Mouse (Mus musculus): ENCODE data around the gene Lca5l. TPM values are rescaled to one million over a fixed set of nuclear protein-coding genes. Genes with fewer than 3 reads are reported as not detected.

Gene Lca5l
- total RNA-seq (2021), result 1 to 10 TPM in 1 of 2 experiments, under 1 TPM in 1; 0.84 to 1.0 TPM
- long read RNA-seq, experiment 1, partial matches to known transcripts, result 0 of 5 reads
- long read RNA-seq, experiment 1, other reads (novel, unspliced or antisense), result 5 of 5 reads
- long read RNA-seq, experiment 2, partial matches to known transcripts, result 2 of 2 reads
- long read RNA-seq, experiment 2, other reads (novel, unspliced or antisense), result 0 of 2 reads

DNA sequence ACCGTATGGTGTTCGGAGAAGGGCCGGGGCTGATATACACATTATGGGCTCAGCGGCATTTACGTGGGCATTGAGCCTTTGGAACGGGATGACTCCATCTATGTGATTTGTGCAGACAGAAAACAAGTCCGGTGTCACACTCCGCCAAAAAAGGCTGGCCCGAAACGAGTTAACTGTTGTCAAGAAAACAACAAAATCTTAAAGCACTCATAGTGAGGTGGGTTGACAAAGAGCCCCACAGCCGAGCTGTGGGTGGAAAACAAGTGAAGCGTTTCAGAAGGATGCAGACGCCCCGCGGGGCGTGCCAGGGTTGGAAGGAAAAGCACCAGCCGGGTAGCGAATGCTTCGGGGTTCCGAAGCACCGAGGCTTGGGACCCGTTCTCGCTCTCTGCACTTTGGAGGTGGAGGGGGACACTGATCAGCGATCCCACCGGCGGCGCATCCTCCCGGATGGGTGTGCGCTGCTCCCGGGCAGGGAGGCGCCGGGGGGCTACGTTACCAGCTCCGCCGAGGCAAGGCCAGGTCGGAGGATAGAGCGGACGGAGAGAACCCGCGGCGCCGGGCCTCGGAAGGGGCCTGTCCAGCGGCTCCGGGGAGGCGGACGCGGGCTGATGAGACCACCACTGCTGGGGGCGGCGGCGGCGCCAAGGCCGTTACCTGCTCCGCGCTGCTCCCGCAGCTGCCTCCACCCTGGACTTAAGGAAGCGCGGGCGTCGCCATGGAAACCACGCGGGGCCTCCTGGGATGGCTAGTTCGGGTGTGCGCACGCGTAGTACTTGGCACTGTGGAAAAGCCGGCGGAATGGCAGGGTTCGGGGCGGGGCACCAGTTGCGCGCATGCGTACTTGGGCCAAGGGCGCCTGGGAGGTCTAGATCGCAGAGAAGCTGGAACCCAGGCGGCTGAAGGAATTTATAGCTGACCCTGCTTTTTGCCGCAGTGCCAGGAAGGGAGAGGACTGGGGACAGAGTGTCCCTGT, at the start of gene Lca5l:
Gene Lca5l, minus strand, starts transcription at position 741 of the 976 bp plus-strand sequence.
- DNase-seq, result peak; percentile 100
- intact Hi-C loops (cut with DNase I; ENCODE audit: low total_unique reads), result no loop called here

GRCm38 (mm10) chr16:96235366-96235970, 43.4 kb upstream of the Lca5l start, which contains the start of gene B3galt5:
TSS of gene B3galt5 (plus strand) at chr16:96235801.
- no peak for DNase-seq
- intact Hi-C loops (cut with DNase I; ENCODE audit: low total_unique reads), result no loop called here

DNA sequence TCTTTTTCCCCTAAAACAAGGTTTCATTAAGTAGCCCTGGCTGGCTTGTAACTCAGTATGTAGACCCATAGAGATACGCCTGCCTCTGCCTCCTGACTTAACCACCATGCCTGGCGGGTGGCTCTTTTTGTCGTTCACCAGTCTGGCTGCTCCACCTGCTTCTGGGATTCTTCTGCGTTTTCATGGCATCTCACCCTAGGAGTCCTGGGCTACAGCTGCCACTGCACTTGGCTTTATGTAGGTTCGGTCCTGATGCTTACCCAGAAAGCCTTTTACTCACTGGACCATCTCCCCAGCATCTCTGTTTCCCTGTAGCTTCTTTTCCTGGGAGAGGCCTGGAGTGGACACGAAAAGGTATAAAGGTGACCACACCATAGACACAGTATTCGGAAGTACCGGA, 41.9 kb upstream of the Lca5l start:
- intact Hi-C loops (cut with DNase I; ENCODE audit: low total_unique reads), result no loop called here
- DNase-seq, result no peak

DNA sequence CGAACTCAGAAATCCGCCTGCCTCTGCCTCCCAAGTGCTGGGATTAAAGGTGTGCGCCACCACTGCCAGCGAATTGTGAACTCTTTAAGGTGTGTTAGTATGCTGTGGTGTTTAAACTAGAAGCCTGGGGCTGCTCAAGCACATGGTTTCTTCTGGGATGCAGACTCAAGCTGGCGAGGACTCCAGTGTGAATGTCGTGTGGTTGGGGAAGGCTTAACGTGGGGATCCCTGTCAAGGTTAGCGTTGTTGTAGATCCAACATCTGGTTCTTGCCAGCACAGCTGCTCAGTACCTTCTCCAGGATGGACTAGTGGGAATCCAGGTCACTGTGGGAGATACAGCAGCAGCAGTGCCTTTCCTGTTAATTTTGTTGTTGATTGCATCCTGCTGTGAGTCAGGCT, 39.9 kb upstream of the Lca5l start:
- intact Hi-C loops (cut with DNase I; ENCODE audit: low total_unique reads), result loop anchor here (2.0 kb wide), 1 partner anchor 113 kb away; no protein-coding TSS in a partner anchor
- no peak for DNase-seq

- intact Hi-C loops (cut with DNase I; ENCODE audit: low total_unique reads), result loop anchor here (2.0 kb wide), 1 partner anchor 114 kb away; no protein-coding TSS in a partner anchor
- no peak for DNase-seq
Measured at GRCm38 (mm10) chr16:96231251-96231650, 39.2 kb upstream of the Lca5l start.

- DNase-seq, result peak; percentile 70
- intact Hi-C loops (cut with DNase I; ENCODE audit: low total_unique reads), result loop anchor here (2.0 kb wide), 1 partner anchor 114 kb away; no protein-coding TSS in a partner anchor
Measured at GRCm38 (mm10) chr16:96230411-96230810, 38.3 kb upstream of the Lca5l start.

- peak; percentile 13 for DNase-seq
- intact Hi-C loops (cut with DNase I; ENCODE audit: low total_unique reads), result no loop called here
Measured at GRCm38 (mm10) chr16:96229044-96229555, 37.0 kb upstream of the Lca5l start.

DNA sequence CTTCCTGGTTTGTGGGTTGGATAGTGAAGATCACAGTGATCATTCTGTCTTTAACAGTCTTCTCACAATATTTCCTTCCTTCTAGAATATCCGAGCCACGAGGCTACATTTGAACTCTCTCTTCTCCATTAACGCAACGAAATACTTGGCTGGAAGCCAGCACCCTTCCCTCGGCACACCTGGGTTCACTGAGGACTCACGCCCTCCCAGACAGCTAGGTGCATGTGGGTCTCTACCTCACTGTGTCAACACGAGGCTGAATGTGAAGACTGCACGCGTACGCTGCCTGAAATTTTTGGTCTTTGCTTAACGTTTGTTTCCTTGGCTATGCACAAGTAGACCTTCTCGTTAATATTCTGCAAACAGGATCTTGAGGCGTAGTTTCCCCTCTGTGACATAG, 36.4 kb upstream of the Lca5l start:
- DNase-seq, result no peak
- intact Hi-C loops (cut with DNase I; ENCODE audit: low total_unique reads), result no loop called here

GRCm38 (mm10) chr16:96222452-96222851, 30.4 kb upstream of the Lca5l start:
- no peak for DNase-seq
- intact Hi-C loops (cut with DNase I; ENCODE audit: low total_unique reads), result no loop called here

- DNase-seq, result no peak
- intact Hi-C loops (cut with DNase I; ENCODE audit: low total_unique reads), result no loop called here
Measured at GRCm38 (mm10) chr16:96221959-96222358, 29.9 kb upstream of the Lca5l start.

DNA sequence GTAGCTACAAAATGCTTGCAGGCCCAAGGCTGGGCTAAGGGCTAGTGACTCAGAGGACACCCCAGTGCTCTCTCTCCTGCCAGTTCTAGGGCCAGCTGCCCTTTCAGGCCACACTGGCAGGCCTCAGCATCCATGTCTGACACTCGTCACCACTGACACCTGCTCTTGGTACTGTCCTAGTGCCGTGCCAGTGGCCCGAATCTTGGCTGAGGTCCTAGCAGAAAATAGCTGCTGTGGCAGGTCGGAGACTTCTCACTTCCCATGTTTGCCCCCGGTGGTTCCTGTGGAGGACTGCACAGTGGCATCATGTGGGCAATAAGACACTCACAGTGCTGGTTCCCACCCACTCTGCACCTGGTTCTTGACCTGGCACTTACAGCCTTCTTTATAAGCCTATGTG, 29.4 kb upstream of the Lca5l start:
- intact Hi-C loops (cut with DNase I; ENCODE audit: low total_unique reads), result no loop called here
- DNase-seq, result peak; percentile 77

DNA sequence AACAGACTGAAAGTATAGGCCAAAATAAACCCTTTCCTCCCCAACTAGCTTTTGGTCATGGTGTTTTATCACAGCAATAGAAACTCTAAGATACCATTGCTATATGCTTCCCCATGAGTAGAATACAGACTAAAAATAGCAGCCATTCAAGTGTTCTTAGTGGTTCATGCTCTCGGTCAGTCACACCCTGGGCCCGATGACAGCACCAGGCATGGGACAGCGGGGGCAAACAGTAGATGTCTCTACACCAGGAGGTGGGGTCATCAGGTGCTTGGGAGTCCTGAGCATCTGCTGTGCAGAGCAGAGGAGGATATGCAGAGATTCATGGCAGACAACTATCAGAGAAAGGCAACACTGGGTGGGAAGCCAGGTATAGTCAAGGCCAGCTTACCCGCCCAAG, 21.0 kb upstream of the Lca5l start:
- intact Hi-C loops (cut with DNase I; ENCODE audit: low total_unique reads), result no loop called here

GRCm38 (mm10) chr16:96210856-96211255, 18.8 kb upstream of the Lca5l start:
- DNase-seq, result no peak
- intact Hi-C loops (cut with DNase I; ENCODE audit: low total_unique reads), result no loop called here

More for the DNA sequence above, 21.0 kb upstream of the Lca5l start:
- DNase-seq, result no peak

DNA sequence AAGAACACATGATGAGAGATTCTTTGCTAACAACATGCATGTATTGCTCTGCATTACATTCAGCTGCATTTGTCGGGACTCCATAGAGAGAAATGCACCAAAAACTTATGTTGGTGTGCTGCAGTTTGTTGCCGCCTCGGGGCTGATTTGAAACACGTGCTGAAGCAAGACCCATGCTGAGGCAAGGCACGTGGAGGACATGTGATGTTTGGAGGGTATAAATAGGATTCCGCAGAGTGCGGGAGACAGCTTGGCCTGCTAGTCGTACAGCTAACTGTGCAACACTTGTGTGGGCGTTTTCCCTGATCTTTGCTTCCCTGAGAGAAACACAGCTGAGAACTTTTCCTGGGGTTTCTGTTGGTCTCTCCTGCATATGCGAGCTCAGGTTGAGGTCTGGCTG, 17.7 kb upstream of the Lca5l start:
- intact Hi-C loops (cut with DNase I; ENCODE audit: low total_unique reads), result no loop called here
- no peak for DNase-seq

- peak; percentile 45 for DNase-seq
- intact Hi-C loops (cut with DNase I; ENCODE audit: low total_unique reads), result no loop called here
Measured at GRCm38 (mm10) chr16:96201485-96202232, 9.6 kb upstream of the Lca5l start.

- intact Hi-C loops (cut with DNase I; ENCODE audit: low total_unique reads), result no loop called here
- no peak for DNase-seq
Measured at GRCm38 (mm10) chr16:96200702-96201028, 8.6 kb upstream of the Lca5l start.

GRCm38 (mm10) chr16:96199913-96200701, 8.0 kb upstream of the Lca5l start, which contains the start of gene Sh3bgr:
TSS of gene Sh3bgr (plus strand) at chr16:96200450.
- intact Hi-C loops (cut with DNase I; ENCODE audit: low total_unique reads), result no loop called here

GRCm38 (mm10) chr16:96187619-96188018, 4.5 kb downstream of the Lca5l start:
- DNase-seq, result no peak
- intact Hi-C loops (cut with DNase I; ENCODE audit: low total_unique reads), result no loop called here

More at GRCm38 (mm10) chr16:96199913-96200701, 8.0 kb upstream of the Lca5l start, which contains the start of gene Sh3bgr:
- peak; percentile 87 for DNase-seq
